Mouse (Mus musculus) G1E (cell line): ENCODE data around the gene Tor4a.

Experiments
- CTCF ChIP-seq: IDR thresholded peaks from 2 replicates; pipeline ENCODE4 v1.5.1; 2012; ENCODE audit warnings: low read depth, low read length, inconsistent platforms, mixed read lengths
- TAL1 ChIP-seq: conservative IDR thresholded peaks from 2 replicates; pipeline ENCODE4 v1.6.1; 2012; ENCODE audit warnings: low read depth, low read length, inconsistent platforms, mixed read lengths

DNA sequence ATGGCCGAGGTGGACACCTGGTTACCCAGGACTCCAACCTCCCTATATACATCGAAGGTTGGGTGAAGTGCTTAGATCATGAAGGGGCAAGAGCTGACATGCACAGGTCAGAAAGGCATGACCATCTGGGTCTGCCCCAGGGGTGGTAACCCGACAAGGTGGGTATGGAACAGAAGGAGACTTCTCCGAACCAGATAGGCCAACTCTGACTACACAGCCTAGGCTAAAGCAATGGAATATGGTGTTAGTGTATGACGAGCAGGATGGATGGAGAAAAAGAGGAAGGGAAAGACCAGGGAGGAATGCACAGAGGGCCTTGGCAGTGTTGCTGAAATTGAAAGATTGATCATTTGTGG lies 10.1 kb downstream of the Tor4a start:
- TF ChIP-seq CTCF (no peak), TAL1 (no peak)
